Mouse (Mus musculus) thymus, adult 2 months (tissue): ENCODE results near the gene St6galnac6. TPM values are rescaled to one million over a fixed set of nuclear protein-coding genes. Genes with fewer than 3 reads are reported as not detected.

ENCODE experiments used
- DNase-seq: peaks from one replicate; pipeline ENCODE4 v3.0.0; 2021
- H3K27ac ChIP-seq: fragments of 200-500 bp; 2 replicates; pipeline ENCODE4 v1.5.1; 2012; ENCODE audit warnings: low read length, control low read depth; ENCODE audit not compliant: control insufficient read depth, insufficient read depth
- H3K27me3 ChIP-seq: fragments of 200-500 bp; 2 replicates; pipeline ENCODE4 v1.6.1; 2012; ENCODE audit warnings: mild to moderate bottlenecking, low read length, moderate library complexity, mixed read lengths; ENCODE audit not compliant: control insufficient read depth, insufficient read depth
- H3K36me3 ChIP-seq: fragments of 200-500 bp; 2 replicates; pipeline ENCODE4 v1.6.1; 2012; ENCODE audit warnings: mild to moderate bottlenecking, low read length, moderate library complexity; ENCODE audit not compliant: control insufficient read depth, insufficient read depth
- H3K4me1 ChIP-seq: fragments of 200-500 bp; replicated peaks from 2 replicates; pipeline ENCODE4 v1.6.1; 2012; ENCODE audit warnings: low read length; ENCODE audit not compliant: control insufficient read depth, insufficient read depth
- H3K4me3 ChIP-seq: fragments of 200-500 bp; 2 replicates; pipeline ENCODE4 v1.5.1; 2012; ENCODE audit warnings: mild to moderate bottlenecking, low read length, control low read depth, moderate library complexity; ENCODE audit not compliant: control insufficient read depth, insufficient read depth
- CTCF ChIP-seq: fragments of 200-500 bp; IDR thresholded peaks from 2 replicates; pipeline ENCODE4 v1.5.1; 2012; ENCODE audit warnings: mild to moderate bottlenecking, control low read depth, low read length, moderate library complexity, borderline replicate concordance; ENCODE audit not compliant: control insufficient read depth, poor library complexity, insufficient read depth; ENCODE audit errors: extremely low read depth
- POLR2A ChIP-seq: fragments of 200-500 bp; IDR thresholded peaks from 2 replicates; pipeline ENCODE4 v1.6.1; 2012; ENCODE audit warnings: mild to moderate bottlenecking, low read length, control low read depth, moderate library complexity; ENCODE audit not compliant: control insufficient read depth, poor library complexity, insufficient read depth; ENCODE audit errors: extremely low read depth
- WGBS: fragments of 180-500 bp; shearing (Covaris S2); methylation state at CpG from one replicate; pipeline ENCODE4 v1.1.7; 2018; 5-methylcytosine and 5-hydroxymethylcytosine counted together
- polyA plus RNA-seq: library from polyadenylated mRNA; depleted of rRNA; stranded (reverse); fragments of >200 nt; gene quantifications from 2 replicates; pipeline ENCODE4 v1.2.3, GENCODE M21; 2012

The St6galnac6 gene
- polyA plus RNA-seq, 1 experiment = 25.9 TPM

GRCm38 (mm10) chr2:32582830-32583799, 16.4 kb upstream of the St6galnac6 start:
- TF ChIP-seq POLR2A = no peak
- peak; percentile 89; the same call in 1 of the 2 replicates for TF ChIP-seq CTCF
- peak; percentile 83 for DNase-seq
- Histone ChIP-seq H3K36me3 (no peaks in the 10 kb centered on the region), H3K27me3 (no peaks in the 10 kb centered on the region), H3K4me1 (peaks cover 21% of the 10 kb centered on the region), H3K4me3 (peak overlapping the region; percentile 6; the same call in 1 of the 2 replicates), H3K27ac (no peak overlapping the region)
- WGBS = 12% methylated on average over 37 of the region's 37 CpGs

GRCm38 (mm10) chr2:32585149-32585714, 14.3 kb upstream of the St6galnac6 start:
- Histone ChIP-seq H3K4me1 (peaks cover 24% of the 10 kb centered on the region), H3K27me3 (no peaks in the 10 kb centered on the region), H3K27ac (no peak overlapping the region), H3K4me3 (no peak overlapping the region), H3K36me3 (no peaks in the 10 kb centered on the region)
- TF ChIP-seq POLR2A (no peak), CTCF (no peak)
- 89% methylated on average over 7 of the region's 7 CpGs for WGBS
- DNase-seq = no peak

DNA sequence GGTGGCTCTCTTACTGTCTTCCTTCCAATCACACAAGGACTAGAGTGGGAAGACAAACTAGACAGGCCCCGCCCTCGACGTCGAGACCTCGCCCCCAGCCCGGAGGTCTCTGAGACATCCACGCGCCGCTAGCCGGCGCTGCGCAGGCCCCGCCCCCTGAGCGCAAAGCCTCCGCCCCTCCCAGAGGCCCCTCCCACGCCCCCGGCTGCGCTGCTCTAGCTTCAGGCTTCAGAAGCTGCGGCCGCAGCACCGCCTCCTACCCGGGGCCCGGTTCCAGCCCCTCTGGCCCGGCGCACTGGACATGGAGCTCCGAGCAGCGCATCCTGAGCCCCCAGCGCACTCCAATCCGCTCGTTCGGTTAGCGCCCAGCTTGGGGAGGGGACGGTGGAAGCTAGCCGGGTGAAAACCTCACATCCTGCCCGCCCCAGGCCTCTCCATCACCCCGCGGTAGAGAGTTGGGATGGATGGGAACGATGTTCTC, 12.6 kb upstream of the St6galnac6 start, which contains the start of gene St6galnac4:
Gene St6galnac4, plus strand, starts transcription at position 225 of the 481 bp plus-strand sequence.
- TF ChIP-seq POLR2A = peak; percentile 48; the same call in 1 of the 2 replicates
- TF ChIP-seq CTCF = peak; percentile 60; the same call in 1 of the 2 replicates
- no peaks in the 10 kb centered on the region for H3K36me3 ChIP-seq
- WGBS = 0% methylated on average over 38 of the region's 38 CpGs
- H3K27ac ChIP-seq = peak within 1 kb of the TSS; percentile 61; the same call in 1 of the 2 replicates
- peak within 1 kb of the TSS; percentile 67 for H3K4me3 ChIP-seq
- H3K27me3 ChIP-seq = no peaks in the 10 kb centered on the region
- peak; percentile 91 for DNase-seq
- peaks cover 24% of the 10 kb centered on the region for H3K4me1 ChIP-seq

- Histone ChIP-seq H3K4me3 (peak overlapping the region; percentile 67), H3K4me1 (peaks cover 22% of the 10 kb centered on the region), H3K36me3 (no peaks in the 10 kb centered on the region), H3K27me3 (no peaks in the 10 kb centered on the region), H3K27ac (peak overlapping the region; percentile 61; the same call in 1 of the 2 replicates)
- 4% methylated on average over 9 of the region's 9 CpGs for WGBS
- DNase-seq = peak; percentile 30
- no peak for TF ChIP-seq POLR2A
- no peak for TF ChIP-seq CTCF
Measured at GRCm38 (mm10) chr2:32587731-32588321, 11.7 kb upstream of the St6galnac6 start.

GRCm38 (mm10) chr2:32589213-32589795, 10.2 kb upstream of the St6galnac6 start:
- no peaks in the 10 kb centered on the region for H3K36me3 ChIP-seq
- H3K4me1 ChIP-seq = peaks cover 16% of the 10 kb centered on the region
- WGBS = 92% methylated on average over 11 of the region's 11 CpGs
- H3K27me3 ChIP-seq = no peaks in the 10 kb centered on the region
- no peak for DNase-seq
- TF ChIP-seq CTCF (no peak), POLR2A (no peak)
- no peak overlapping the region for H3K4me3 ChIP-seq
- H3K27ac ChIP-seq = no peak overlapping the region

- Histone ChIP-seq H3K36me3 (no peaks in the 10 kb centered on the region), H3K27me3 (no peaks in the 10 kb centered on the region), H3K27ac (no peak overlapping the region), H3K4me1 (peaks cover 16% of the 10 kb centered on the region), H3K4me3 (no peak overlapping the region)
- WGBS = 94% methylated on average over 10 of the region's 10 CpGs
- no peak for DNase-seq
- no peak for TF ChIP-seq POLR2A
- TF ChIP-seq CTCF = no peak
Measured at GRCm38 (mm10) chr2:32590224-32590623, 9.3 kb upstream of the St6galnac6 start.
